Mouse (Mus musculus) liver, adult (tissue): ENCODE results near the gene Stab1.

Experiments
- GATA4 ChIP-seq: IDR thresholded peaks from 2 replicates; pipeline ENCODE4 v1.6.1; 2014; ENCODE audit warnings: mild to moderate bottlenecking, low read length; ENCODE audit not compliant: insufficient replicate concordance

Stab1 gene

GRCm38 (mm10) chr14:31132031-31132430, 36.4 kb downstream of the Stab1 start:
- TF ChIP-seq GATA4, result no peak

- no peak for TF ChIP-seq GATA4
Measured at GRCm38 (mm10) chr14:31131272-31131821, 37.1 kb downstream of the Stab1 start.

GRCm38 (mm10) chr14:31130236-31131220, 37.9 kb downstream of the Stab1 start, which contains the start of gene Nt5dc2:
Gene Nt5dc2, plus strand, starts transcription at chr14:31131053.
- TF ChIP-seq GATA4, result no peak; the same call in 1 of the 2 replicates

GRCm38 (mm10) chr14:31129326-31130235, 38.9 kb downstream of the Stab1 start:
- no peak for TF ChIP-seq GATA4

- peak; percentile 24; the same call in 1 of the 2 replicates for TF ChIP-seq GATA4
Measured at GRCm38 (mm10) chr14:31128826-31129219, 39.6 kb downstream of the Stab1 start, which contains the start of gene Smim4. Gene Smim4, minus strand, starts transcription at chr14:31128956.

- no peak for TF ChIP-seq GATA4
Measured at GRCm38 (mm10) chr14:31128101-31128825, 40.2 kb downstream of the Stab1 start.

GRCm38 (mm10) chr14:31126826-31127225, 41.6 kb downstream of the Stab1 start:
- no peak for TF ChIP-seq GATA4

GRCm38 (mm10) chr14:31125106-31126075, 43.0 kb downstream of the Stab1 start:
- TF ChIP-seq GATA4, result no peak

- TF ChIP-seq GATA4, result peak; percentile 61; the same call in 1 of the 2 replicates
Measured at GRCm38 (mm10) chr14:31115522-31115921, 52.9 kb downstream of the Stab1 start.

- TF ChIP-seq GATA4, result no peak
Measured at GRCm38 (mm10) chr14:31114011-31114410, 54.4 kb downstream of the Stab1 start.

- TF ChIP-seq GATA4, result no peak
Measured at GRCm38 (mm10) chr14:31112187-31112586, 56.3 kb downstream of the Stab1 start.

GRCm38 (mm10) chr14:31110613-31111012, 57.8 kb downstream of the Stab1 start:
- TF ChIP-seq GATA4, result peak; percentile 24; the same call in 1 of the 2 replicates

GRCm38 (mm10) chr14:31105156-31105555, 63.3 kb downstream of the Stab1 start:
- no peak for TF ChIP-seq GATA4
